Mouse (Mus musculus) G1E (cell line): ENCODE measurements around the gene Cnn2.

Experiments used
- CTCF ChIP-seq: IDR thresholded peaks from 2 replicates; pipeline ENCODE4 v1.5.1; 2012; ENCODE audit warnings: low read depth, low read length, inconsistent platforms, mixed read lengths
- GATA1 ChIP-seq: IDR thresholded peaks from 2 replicates; pipeline ENCODE4 v1.6.1; 2012; ENCODE audit warnings: borderline replicate concordance, low read length, inconsistent platforms, mixed read lengths
- TAL1 ChIP-seq: conservative IDR thresholded peaks from 2 replicates; pipeline ENCODE4 v1.6.1; 2012; ENCODE audit warnings: low read depth, low read length, inconsistent platforms, mixed read lengths

- TF ChIP-seq CTCF (no peak), GATA1 (no peak), TAL1 (no peak)
Measured at GRCm38 (mm10) chr10:80025463-80025862, 37.1 kb downstream of the Cnn2 start.
